In the genomic region with DNA sequence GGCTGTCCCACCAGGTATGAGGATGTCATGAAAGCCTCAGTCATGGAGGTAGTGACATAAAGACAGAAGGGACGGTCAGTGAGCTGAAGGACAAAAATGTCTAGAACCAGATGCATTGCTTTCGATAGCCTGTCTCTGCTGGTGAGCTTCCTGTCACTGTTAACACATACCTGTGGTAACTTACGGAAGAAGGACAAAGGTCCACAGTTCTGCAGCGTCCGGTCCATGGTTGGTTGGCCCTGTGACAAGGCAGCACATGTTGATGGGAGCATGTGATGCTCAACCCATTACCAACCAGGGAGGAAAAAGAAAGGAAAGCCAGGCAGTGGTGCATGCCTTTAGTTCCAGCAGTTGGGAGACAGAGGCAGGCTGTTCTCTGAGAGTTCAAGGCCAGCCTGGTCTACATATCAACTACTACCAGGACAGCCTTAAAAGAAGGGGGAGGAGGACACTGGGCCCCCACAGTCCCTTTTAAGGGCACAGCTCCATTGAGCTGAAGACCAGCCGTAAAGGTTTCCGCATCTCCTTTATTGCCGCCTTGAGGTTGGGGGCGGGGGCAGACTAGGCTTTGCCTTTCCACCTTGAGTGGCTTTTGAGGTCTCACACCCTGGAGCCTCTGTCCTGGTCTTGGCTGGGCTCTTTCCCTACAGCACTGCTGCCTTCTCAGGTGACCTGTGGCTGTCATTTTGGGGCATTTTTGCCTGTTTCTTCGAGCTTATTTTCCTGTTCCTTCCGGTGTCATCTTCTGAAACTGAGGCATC, we compare ENCODE assay signal across 9 mouse cellular contexts. TPM values are rescaled to one million over a fixed set of nuclear protein-coding genes. Genes with fewer than 3 reads are reported as not detected.
DNase-seq lines count a peak whose midpoint lies in the region; ATAC-seq lines count a peak whose summit lies in the region.
"Had no signal": no experiment of that assay in that cellular context is flagged by ENCODE, and none has a peak within 500 bp of the region (broad histone marks: within the 10 kb centered on the region; RNA-seq: fewer than 3 reads in every experiment).

No protein-coding gene starts in this region.

- no peaks in the 10 kb centered on the region for H3K27me3 ChIP-seq in kidney, embryonic 16.5 days (ENCODE audit: insufficient read depth, low read length)
- H3K27me3 ChIP-seq in liver, embryonic 13.5 days = no peaks in the 10 kb centered on the region
- H3K27me3 ChIP-seq: Patski had no signal

- no peak overlapping the region for H3K27ac ChIP-seq in kidney, embryonic 16.5 days (ENCODE audit: low read length)
- peak overlapping the region; percentile 82 for H3K27ac ChIP-seq in liver, embryonic 13.5 days

- H3K9me3 ChIP-seq in kidney, embryonic 16.5 days (ENCODE audit: low read length) = no peaks in the 10 kb centered on the region
- no peaks in the 10 kb centered on the region for H3K9me3 ChIP-seq in liver, embryonic 13.5 days (replicated peaks)

- DNase-seq in kidney, adult 11 months = peak; percentile 70
- peak; percentile 65 for DNase-seq in ZHBTc4 (ENCODE audit: low read depth, low spot score)
- no peak for DNase-seq in liver, embryonic 13.5 days
- no peak for DNase-seq in MN1 (ENCODE audit: low spot score)
- no peak for DNase-seq in retina, embryonic 14.5 days (ENCODE audit: low spot score)
- DNase-seq in spleen, adult 18-20 months = no peak

- ATAC-seq in kidney, embryonic 16.5 days (ENCODE audit: low FRiP score, low TSS enrichment) = no peak
- ATAC-seq in CD4-positive, CD25-positive, alpha-beta regulatory T cell, adult 4 months = peak; percentile 36
- ATAC-seq in liver, embryonic 13.5 days (ENCODE audit: low read depth) = peak; percentile 37
- ATAC-seq: Patski had no signal

- peaks cover 42% of the 10 kb centered on the region for H3K4me1 ChIP-seq in kidney, embryonic 16.5 days (ENCODE audit: insufficient read depth, low read length)
- peaks cover 88% of the 10 kb centered on the region for H3K4me1 ChIP-seq in liver, embryonic 13.5 days (replicated peaks)

- H3K4me3 ChIP-seq in kidney, embryonic 16.5 days (ENCODE audit: low read length) = no peak overlapping the region
- H3K4me3 ChIP-seq in liver, embryonic 13.5 days (replicated peaks) = no peak overlapping the region

- no peaks in the 10 kb centered on the region for H3K36me3 ChIP-seq in kidney, embryonic 16.5 days (ENCODE audit: insufficient read depth, low read length)
- peaks cover 7% of the 10 kb centered on the region; the same call in 1 of the 2 replicates for H3K36me3 ChIP-seq in liver, embryonic 13.5 days

- no peak overlapping the region for H3K9ac ChIP-seq in kidney, embryonic 16.5 days (replicated peaks; ENCODE audit: low read length)
- H3K9ac ChIP-seq in liver, embryonic 13.5 days = peak overlapping the region; percentile 49

- no peak overlapping the region for H3K4me2 ChIP-seq in kidney, embryonic 16.5 days (replicated peaks; ENCODE audit: low read depth, low read length)
- H3K4me2 ChIP-seq in liver, embryonic 13.5 days = peak overlapping the region; percentile 58

- WGBS in kidney, embryonic 16.5 days = 71% methylated on average over 11 of the region's 11 CpGs
- WGBS in liver, embryonic 13.5 days (ENCODE audit: insufficient replicate concordance) = 74% methylated on average over 11 of the region's 11 CpGs

RNA-seq across cellular contexts. Expression of gene Prrc2b, which starts 14.3 kb away (rescaled TPM):
- polyA plus RNA-seq in kidney, embryonic 16.5 days (2015; fragmentation: Nextera tagmentation; extraction: Ambion mirVana) = 30.3 and 30.4 TPM in 2 replicates
- 10 to 100 TPM; 31.7 to 32.9 TPM for polyA plus RNA-seq in CD4-positive, CD25-positive, alpha-beta regulatory T cell, adult 4 months (2017; shearing (Covaris generic))
- polyA plus RNA-seq in liver, embryonic 13.5 days (2015; fragmentation: Nextera tagmentation; extraction: Ambion mirVana) = 6.8 and 7.7 TPM in 2 replicates

Comparison
In these comparisons a context has a peak if more than half of its experiments do, and no peak if none do; other contexts are left out.
1. DNase-seq: peak in kidney, adult 11 months (single experiment) and ZHBTc4 (single experiment); none in liver, embryonic 13.5 days (single experiment), MN1 (single experiment), retina, embryonic 14.5 days (single experiment) and spleen, adult 18-20 months (0 of 2).